Mouse (Mus musculus) CD8-positive naive resting alpha-beta T cell, adult 2 months (primary cell): Measurements from ENCODE around the gene Atad3a.
"Not testable (repeated sequence)": the region's sequence is repeated elsewhere in the genome, so short reads cannot be mapped to it uniquely, and the experiment has no call there.

ENCODE experiments used
- DNase-seq, 2 experiments: peaks; one replicate each; pipeline ENCODE4 v3.0.0; 2022; ENCODE audit warnings: low read depth in 2 of 2, low spot score in 2 of 2

The Atad3a gene

GRCm38 (mm10) chr4:155760613-155761355 is at the start of gene Atad3a:
Gene Atad3a, minus strand, starts transcription at chr4:155761093.
- DNase-seq = peak; percentile 92 to 95

- DNase-seq = no peak
Measured at GRCm38 (mm10) chr4:155807841-155808240, 46.9 kb upstream of the Atad3a start.

GRCm38 (mm10) chr4:155803340-155804041 is 42.6 kb upstream of the Atad3a start:
- DNase-seq = peak; percentile 95

- peak in 1 of 2 experiments; percentile 28 for DNase-seq
Measured at GRCm38 (mm10) chr4:155802741-155803339, 41.9 kb upstream of the Atad3a start, which contains the start of gene Mrpl20. Gene Mrpl20, plus strand, starts transcription at chr4:155802878.

GRCm38 (mm10) chr4:155802075-155802474 is 41.2 kb upstream of the Atad3a start:
- no peak for DNase-seq

- DNase-seq = no peak
Measured at GRCm38 (mm10) chr4:155793730-155794129, 32.8 kb upstream of the Atad3a start.

GRCm38 (mm10) chr4:155791240-155791933 is 30.5 kb upstream of the Atad3a start:
- no peak for DNase-seq

- no peak for DNase-seq
Measured at GRCm38 (mm10) chr4:155790650-155791161, 29.8 kb upstream of the Atad3a start.

GRCm38 (mm10) chr4:155790021-155790489 is 29.2 kb upstream of the Atad3a start, which contains the start of gene Ankrd65:
Gene Ankrd65, plus strand, starts transcription at chr4:155790439.
- no peak for DNase-seq

- not testable (repeated sequence) for DNase-seq
Measured at GRCm38 (mm10) chr4:155788833-155789232, 27.9 kb upstream of the Atad3a start.

GRCm38 (mm10) chr4:155788300-155788699 is 27.4 kb upstream of the Atad3a start:
- no peak for DNase-seq

- no peak for DNase-seq
Measured at GRCm38 (mm10) chr4:155785819-155786218, 24.9 kb upstream of the Atad3a start, which contains the start of gene Tmem88b. Gene Tmem88b, minus strand, starts transcription at chr4:155785874.

GRCm38 (mm10) chr4:155785246-155785645 is 24.4 kb upstream of the Atad3a start:
- DNase-seq = no peak

- peak; percentile 50 to 66 for DNase-seq
Measured at GRCm38 (mm10) chr4:155784081-155784701, 23.3 kb upstream of the Atad3a start.

GRCm38 (mm10) chr4:155783486-155784080 is 22.7 kb upstream of the Atad3a start:
- DNase-seq = no peak

- no peak for DNase-seq
Measured at GRCm38 (mm10) chr4:155780895-155781294, 20.0 kb upstream of the Atad3a start.

- no peak for DNase-seq
Measured at GRCm38 (mm10) chr4:155779498-155779897, 18.6 kb upstream of the Atad3a start.

- no peak for DNase-seq
Measured at GRCm38 (mm10) chr4:155777816-155778215, 16.9 kb upstream of the Atad3a start.

GRCm38 (mm10) chr4:155776704-155777335 is 15.9 kb upstream of the Atad3a start:
- no peak for DNase-seq
